Mouse (Mus musculus) hindbrain, embryonic 15.5 days (tissue): ENCODE results near the gene Rcn3. TPM values are rescaled to one million over a fixed set of nuclear protein-coding genes. Genes with fewer than 3 reads are reported as not detected.
"Not testable (repeated sequence)": the region's sequence is repeated elsewhere in the genome, so short reads cannot be mapped to it uniquely, and the experiment has no call there.

Experiments
- ATAC-seq: fragments of 200-750 bp; cut with Nextera tagmentation; 2 replicates; pipeline ENCODE4 v1.8.0; 2017; ENCODE audit warnings: low read depth, moderate number of reproducible peaks, moderate TSS enrichment; ENCODE audit not compliant: low FRiP score
- H3K27ac ChIP-seq: fragments of 300-500 bp; sonication (generic); replicated peaks from 2 replicates; pipeline ENCODE4 v1.5.1; 2015; ENCODE audit warnings: mild to moderate bottlenecking, inconsistent platforms
- H3K27me3 ChIP-seq: fragments of 300-500 bp; sonication (generic); 2 replicates; pipeline ENCODE4 v1.6.1; 2015; ENCODE audit warnings: control low read depth, inconsistent platforms
- H3K36me3 ChIP-seq: fragments of 300-500 bp; sonication (generic); 2 replicates; pipeline ENCODE4 v1.6.1; 2015; ENCODE audit warnings: control low read depth, inconsistent platforms
- H3K4me1 ChIP-seq: fragments of 300-500 bp; sonication (generic); replicated peaks from 2 replicates; pipeline ENCODE4 v1.6.1; 2015; ENCODE audit warnings: control low read depth, inconsistent platforms
- H3K4me2 ChIP-seq: fragments of 300-500 bp; sonication (generic); 2 replicates; pipeline ENCODE4 v1.6.1; 2015; ENCODE audit warnings: moderate library complexity, mild to moderate bottlenecking, inconsistent platforms
- H3K4me3 ChIP-seq: fragments of 300-500 bp; sonication (generic); 2 replicates; pipeline ENCODE4 v1.5.1; 2015; ENCODE audit warnings: mild to moderate bottlenecking, inconsistent platforms
- H3K9ac ChIP-seq: fragments of 300-500 bp; sonication (generic); 2 replicates; pipeline ENCODE4 v1.6.1; 2015; ENCODE audit warnings: inconsistent platforms
- H3K9me3 ChIP-seq: fragments of 300-500 bp; sonication (generic); 2 replicates; pipeline ENCODE4 v1.6.1; 2016; ENCODE audit warnings: control low read depth, inconsistent platforms
- WGBS: fragments of 180-500 bp; shearing (Covaris S2); methylation state at CpG from one replicate; pipeline ENCODE4 v1.1.7; 2015; 5-methylcytosine and 5-hydroxymethylcytosine counted together
- polyA plus RNA-seq: library from polyadenylated mRNA; unstranded; fragments of >200 nt; fragmentation: Nextera tagmentation; extraction: Ambion mirVana; gene quantifications from 2 replicates; pipeline ENCODE4 v1.2.1, GENCODE M21; 2015

Gene Rcn3
- polyA plus RNA-seq, 1 experiment from 2014 or later, result 71.7 TPM

DNA sequence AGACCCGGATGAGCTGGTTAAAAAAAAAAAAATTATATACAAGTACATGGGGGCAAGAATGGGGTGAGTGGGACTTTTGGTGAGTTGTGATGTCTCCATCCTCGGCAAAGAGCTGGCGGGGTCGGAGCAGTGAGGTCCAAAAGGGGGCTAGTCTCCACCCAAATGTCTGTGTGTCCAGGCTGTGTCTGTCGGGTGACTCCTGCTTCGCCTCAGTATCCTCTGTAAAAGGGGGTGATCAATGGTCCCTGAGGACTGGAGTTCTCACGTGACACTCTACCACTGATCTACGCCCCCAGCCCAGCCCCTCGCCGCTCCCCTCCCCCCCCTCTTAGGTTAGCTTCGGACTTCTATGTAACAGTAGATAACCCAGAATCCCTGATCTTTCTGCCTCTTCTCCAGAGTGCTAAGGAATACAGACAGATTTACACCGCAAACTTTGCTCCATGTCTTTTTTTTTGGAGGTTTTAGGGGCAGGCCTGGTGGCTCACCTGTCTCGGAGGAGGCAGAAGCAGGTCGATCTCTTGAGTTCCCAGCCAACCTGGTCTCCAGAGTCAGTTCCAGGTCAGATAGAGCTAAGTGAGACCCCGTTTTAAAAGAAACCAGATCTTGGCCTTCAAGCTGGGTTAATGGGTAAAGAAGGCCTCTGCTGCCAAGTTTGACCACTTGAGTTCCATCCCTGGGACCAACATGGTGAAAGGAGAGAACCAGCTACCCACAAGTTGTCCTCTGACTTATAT lies 37.9 kb upstream of the Rcn3 start:
- Histone ChIP-seq H3K36me3 (peaks cover 25% of the 10 kb centered on the region), H3K27ac (peak overlapping the region; percentile 94), H3K9me3 (no peaks in the 10 kb centered on the region), H3K4me1 (peaks cover 35% of the 10 kb centered on the region), H3K4me3 (peak overlapping the region; percentile 70), H3K9ac (peak overlapping the region; percentile 51; the same call in 1 of the 2 replicates), H3K4me2 (peak overlapping the region; percentile 70), H3K27me3 (0 out of 2 replicates have a peak, but pooled peaks cover 4% of the 10 kb centered on the region)
- WGBS, result 46% methylated on average over 15 of the region's 15 CpGs
- ATAC-seq, result no peak

DNA sequence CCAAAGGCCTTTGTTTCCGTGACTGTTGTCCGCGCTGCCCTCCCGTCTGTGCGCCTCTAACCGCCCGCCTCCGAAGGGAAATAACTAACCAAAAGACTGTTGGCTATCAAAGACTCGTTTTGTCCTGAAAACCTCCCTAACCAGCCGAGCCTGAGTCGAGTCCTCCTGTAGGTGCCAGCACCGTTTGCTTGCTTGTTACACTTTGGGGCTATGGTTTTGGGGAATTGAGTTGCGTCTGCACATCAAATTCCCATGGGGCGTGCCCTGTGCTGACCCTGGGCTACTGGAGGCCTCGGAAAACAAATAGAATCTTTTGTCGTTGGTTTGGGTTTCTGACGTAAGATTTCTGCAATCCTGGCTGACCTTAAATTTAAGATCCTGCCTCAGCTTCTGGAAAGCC lies 37.3 kb upstream of the Rcn3 start:
- Histone ChIP-seq H3K4me3 (peak overlapping the region; percentile 70), H3K36me3 (peaks cover 25% of the 10 kb centered on the region), H3K9ac (peak overlapping the region; percentile 51), H3K27ac (peak overlapping the region; percentile 94), H3K4me2 (peak overlapping the region; percentile 70), H3K27me3 (0 out of 2 replicates have a peak, but pooled peaks cover under 1% of the 10 kb centered on the region), H3K9me3 (no peaks in the 10 kb centered on the region), H3K4me1 (peaks cover 40% of the 10 kb centered on the region)
- no peak for ATAC-seq
- WGBS, result under 1% methylated on average over 17 of the region's 17 CpGs

DNA sequence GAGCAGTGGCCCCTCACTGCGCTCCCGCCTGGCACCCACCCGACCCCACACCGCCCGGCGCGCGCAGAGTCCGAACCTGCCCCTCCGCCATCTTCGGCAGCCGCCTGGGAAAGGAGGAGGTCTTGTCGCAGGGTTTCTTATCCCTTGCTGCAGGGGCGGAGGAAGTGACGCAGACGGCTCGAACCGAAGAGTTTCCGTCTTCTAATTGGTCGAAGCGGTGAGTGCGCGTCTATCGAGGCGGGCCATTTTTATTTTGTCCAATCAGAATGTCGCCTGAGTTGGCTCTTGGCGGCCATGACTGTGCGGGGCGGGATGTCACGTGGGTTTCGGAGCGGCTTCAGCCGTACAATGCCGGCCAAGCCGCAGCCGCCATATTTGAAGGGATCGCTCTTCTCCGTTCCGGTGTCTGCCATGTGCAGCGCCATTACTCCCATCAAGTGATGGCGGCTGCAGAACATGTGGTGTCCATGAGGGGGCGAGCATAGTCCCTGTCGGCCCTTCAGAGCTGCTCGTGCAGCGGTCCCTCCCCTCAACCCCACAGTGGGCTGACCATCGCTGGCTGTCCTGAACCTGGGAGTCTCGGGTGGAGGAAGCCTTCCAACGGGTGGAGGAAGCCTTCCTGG lies 36.7 kb upstream of the Rcn3 start, which contains the start of gene Rpl13a:
Gene Rpl13a, minus strand, starts transcription at position 138 of the 623 bp plus-strand sequence.
- Histone ChIP-seq H3K9me3 (no peaks in the 10 kb centered on the region), H3K27ac (peak within 1 kb of the TSS; percentile 94), H3K27me3 (no peaks in the 10 kb centered on the region), H3K9ac (peak within 1 kb of the TSS; percentile 91), H3K4me2 (peak within 1 kb of the TSS; percentile 79), H3K4me3 (peak within 1 kb of the TSS; percentile 70), H3K36me3 (peaks cover 25% of the 10 kb centered on the region), H3K4me1 (peaks cover 40% of the 10 kb centered on the region)
- peak; percentile 95 for ATAC-seq
- under 1% methylated on average over 48 of the region's 48 CpGs for WGBS

DNA sequence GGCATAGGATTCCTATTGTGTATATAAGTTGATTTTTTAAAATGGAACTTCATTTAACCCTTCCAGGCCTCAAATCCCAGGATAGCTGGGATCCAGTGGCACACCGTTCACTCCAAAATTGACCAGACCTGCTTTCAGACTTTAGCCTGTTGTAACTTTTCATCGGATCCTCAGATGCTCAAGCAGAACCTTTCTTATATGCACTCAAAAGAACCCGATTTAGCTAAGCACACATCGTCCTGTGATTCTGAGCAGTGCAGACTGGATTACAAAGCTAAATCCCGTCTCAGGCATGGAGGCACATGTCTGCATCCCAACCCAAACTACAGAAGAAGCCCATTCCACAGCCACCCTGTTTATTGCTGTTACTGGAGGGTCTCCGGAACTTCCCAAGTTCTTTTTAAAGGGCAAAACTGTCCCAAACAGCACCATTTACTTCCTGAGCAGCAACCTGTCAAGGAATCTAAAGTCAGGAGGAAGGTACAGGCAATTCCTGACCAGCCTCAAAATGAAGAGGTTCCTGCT lies 35.7 kb upstream of the Rcn3 start:
- WGBS, result under 1% methylated on average over 6 of the region's 6 CpGs

DNA sequence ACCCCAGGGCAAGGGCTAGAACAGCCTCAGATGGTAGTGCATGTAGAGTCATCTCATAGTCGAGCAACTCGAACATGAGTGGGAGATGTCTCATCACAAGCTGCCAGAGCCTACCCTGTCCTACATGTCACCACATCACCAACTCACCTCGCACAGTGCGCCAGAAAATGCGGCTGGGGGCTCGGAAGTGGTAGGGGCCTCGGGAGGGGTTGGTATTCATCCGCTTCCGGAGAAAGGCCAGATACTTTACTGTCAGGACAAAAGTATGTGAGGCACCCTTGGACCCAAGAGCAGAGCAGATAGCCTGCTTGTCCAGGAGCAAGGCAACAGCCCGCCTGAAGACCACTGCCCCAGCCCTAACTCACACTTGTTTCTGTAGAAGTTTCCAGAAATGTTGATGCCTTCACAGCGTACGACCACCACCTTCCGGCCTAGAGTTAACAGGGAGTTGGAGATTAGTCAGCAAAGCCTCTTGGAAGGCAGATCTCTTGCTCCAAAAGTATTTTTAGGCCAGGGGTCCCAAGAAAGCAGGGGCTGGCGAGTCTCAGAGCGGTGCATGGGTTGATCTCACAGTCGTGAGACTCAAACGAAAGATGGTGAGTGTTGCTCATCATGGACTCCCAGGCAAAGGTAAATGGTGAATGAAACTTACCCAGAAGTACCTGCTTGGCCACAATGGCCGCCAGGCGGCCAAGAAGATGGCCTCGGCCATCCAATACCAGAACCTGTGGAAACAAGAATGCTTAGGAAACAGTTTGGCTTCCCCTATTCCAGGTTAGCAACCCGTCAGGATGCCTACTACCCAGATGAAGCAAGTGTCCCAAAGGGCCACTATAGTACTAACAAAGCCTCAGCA lies 35.1 kb upstream of the Rcn3 start:
- Histone ChIP-seq H3K36me3 (peaks cover 37% of the 10 kb centered on the region), H3K4me1 (peaks cover 54% of the 10 kb centered on the region), H3K4me3 (peak overlapping the region; percentile 70), H3K27me3 (no peaks in the 10 kb centered on the region), H3K4me2 (peak overlapping the region; percentile 79), H3K9me3 (no peaks in the 10 kb centered on the region), H3K9ac (peak overlapping the region; percentile 91), H3K27ac (peak overlapping the region; percentile 84)
- ATAC-seq, result no peak
- 49% methylated on average over 21 of the region's 21 CpGs for WGBS

More for the DNA sequence above, 35.7 kb upstream of the Rcn3 start:
- H3K27ac ChIP-seq, result peak overlapping the region; percentile 84
- H3K9me3 ChIP-seq, result no peaks in the 10 kb centered on the region
- H3K9ac ChIP-seq, result peak overlapping the region; percentile 91
- H3K4me1 ChIP-seq, result peaks cover 48% of the 10 kb centered on the region
- H3K36me3 ChIP-seq, result peaks cover 30% of the 10 kb centered on the region
- peak overlapping the region; percentile 79 for H3K4me2 ChIP-seq
- no peaks in the 10 kb centered on the region for H3K27me3 ChIP-seq
- H3K4me3 ChIP-seq, result peak overlapping the region; percentile 70
- no peak for ATAC-seq

DNA sequence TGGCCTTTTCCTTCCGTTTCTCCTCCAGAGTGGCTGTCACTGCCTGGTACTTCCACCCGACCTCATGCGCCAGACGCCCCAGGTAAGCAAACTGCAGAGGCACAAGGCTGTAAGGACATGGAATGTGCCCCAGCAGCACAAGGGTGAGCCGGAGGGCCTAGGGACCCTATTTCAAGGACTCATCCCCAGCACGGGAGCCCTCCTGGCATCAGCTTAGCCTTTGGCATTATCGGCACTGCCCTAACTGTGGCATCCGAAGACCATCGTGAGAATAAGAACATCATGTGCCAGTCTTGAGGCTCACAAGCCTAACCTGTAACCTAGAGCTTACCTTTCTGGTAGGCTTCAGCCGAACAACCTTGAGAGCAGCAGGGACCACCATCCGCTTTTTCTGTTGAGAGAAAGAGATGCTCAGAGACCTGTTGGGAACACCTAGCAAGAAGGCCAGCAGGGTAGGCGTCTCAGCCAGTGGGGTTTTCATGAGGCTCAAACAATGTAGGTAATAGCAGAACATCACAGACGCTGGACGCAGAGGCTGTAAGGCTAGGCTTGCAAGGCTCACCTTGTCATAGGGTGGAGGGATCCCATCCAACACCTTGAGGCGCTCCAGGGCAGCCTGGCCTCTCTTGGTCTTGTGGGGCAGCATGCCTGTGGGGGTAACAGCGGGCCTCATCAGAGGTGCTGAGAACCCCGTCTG lies 34.3 kb upstream of the Rcn3 start:
- ATAC-seq, result no peak
- no peaks in the 10 kb centered on the region for H3K27me3 ChIP-seq
- peak overlapping the region; percentile 91; the same call in 1 of the 2 replicates for H3K9ac ChIP-seq
- H3K4me3 ChIP-seq, result peak overlapping the region; percentile 70
- 80% methylated on average over 17 of the region's 17 CpGs for WGBS
- peaks cover 44% of the 10 kb centered on the region for H3K36me3 ChIP-seq
- H3K9me3 ChIP-seq, result no peaks in the 10 kb centered on the region
- H3K4me2 ChIP-seq, result peak overlapping the region; percentile 79; the same call in 1 of the 2 replicates
- H3K27ac ChIP-seq, result peak overlapping the region; percentile 84
- peaks cover 62% of the 10 kb centered on the region for H3K4me1 ChIP-seq

DNA sequence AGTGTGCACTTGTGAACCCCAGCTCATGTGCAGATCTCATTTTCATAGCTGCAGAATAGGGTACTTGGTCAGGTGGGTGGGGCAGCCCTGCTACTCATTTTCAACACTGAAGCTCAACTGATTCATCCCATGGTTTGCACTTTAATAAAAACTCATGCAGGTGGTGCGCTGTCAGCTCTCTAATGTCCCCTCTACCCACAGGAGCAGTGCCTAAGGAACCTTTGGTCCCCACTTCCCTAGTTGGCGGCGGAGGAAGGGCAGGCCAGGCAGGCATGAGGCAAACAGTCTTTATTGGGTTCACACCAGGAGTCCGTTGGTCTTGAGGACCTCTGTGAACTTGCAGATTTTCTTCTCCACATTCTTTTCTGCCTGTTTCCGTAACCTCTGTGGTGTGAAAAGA lies 33.6 kb upstream of the Rcn3 start:
- H3K9ac ChIP-seq, H3K9me3 ChIP-seq, H3K4me3 ChIP-seq, H3K27me3 ChIP-seq, ATAC-seq: not testable (repeated sequence)
- H3K4me1 ChIP-seq, result peaks cover 64% of the 10 kb centered on the region
- H3K27ac ChIP-seq, result peak overlapping the region; percentile 84; the same call in 1 of the 2 replicates
- WGBS, result 66% methylated on average over 5 of the region's 5 CpGs
- H3K4me2 ChIP-seq, result 0 out of 2 replicates have a peak overlapping the region, but pooled peaks have one; percentile 80
- peaks cover 51% of the 10 kb centered on the region for H3K36me3 ChIP-seq

DNA sequence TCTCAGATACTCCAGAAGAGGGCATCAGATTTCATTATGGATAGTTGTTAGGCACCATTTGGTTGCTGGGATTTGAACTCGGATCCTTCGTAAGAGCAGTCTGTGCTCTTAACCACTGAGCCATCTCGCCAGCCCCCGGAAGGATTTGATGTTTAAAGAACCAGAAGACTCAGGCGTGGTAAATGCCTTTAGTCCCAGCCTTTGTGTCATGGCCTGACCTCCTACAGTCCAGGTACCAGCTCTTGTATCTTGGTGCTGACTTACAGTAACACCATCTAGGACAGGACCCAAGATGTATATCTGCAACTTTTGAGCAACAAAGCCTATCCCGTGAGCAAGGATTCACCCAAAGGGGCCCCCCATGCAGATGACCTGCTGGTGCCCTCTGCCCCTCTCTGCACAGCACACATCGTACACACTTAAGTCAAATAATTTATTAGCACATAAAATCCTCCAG lies 33.2 kb upstream of the Rcn3 start:
- Histone ChIP-seq H3K4me2 (peak overlapping the region; percentile 80), H3K4me1 (peaks cover 64% of the 10 kb centered on the region), H3K9ac (no peak overlapping the region), H3K9me3 (no peaks in the 10 kb centered on the region), H3K36me3 (peaks cover 55% of the 10 kb centered on the region), H3K4me3 (no peak overlapping the region), H3K27me3 (no peaks in the 10 kb centered on the region), H3K27ac (peak overlapping the region; percentile 84)
- ATAC-seq, result no peak
- 17% methylated on average over 7 of the region's 7 CpGs for WGBS

DNA sequence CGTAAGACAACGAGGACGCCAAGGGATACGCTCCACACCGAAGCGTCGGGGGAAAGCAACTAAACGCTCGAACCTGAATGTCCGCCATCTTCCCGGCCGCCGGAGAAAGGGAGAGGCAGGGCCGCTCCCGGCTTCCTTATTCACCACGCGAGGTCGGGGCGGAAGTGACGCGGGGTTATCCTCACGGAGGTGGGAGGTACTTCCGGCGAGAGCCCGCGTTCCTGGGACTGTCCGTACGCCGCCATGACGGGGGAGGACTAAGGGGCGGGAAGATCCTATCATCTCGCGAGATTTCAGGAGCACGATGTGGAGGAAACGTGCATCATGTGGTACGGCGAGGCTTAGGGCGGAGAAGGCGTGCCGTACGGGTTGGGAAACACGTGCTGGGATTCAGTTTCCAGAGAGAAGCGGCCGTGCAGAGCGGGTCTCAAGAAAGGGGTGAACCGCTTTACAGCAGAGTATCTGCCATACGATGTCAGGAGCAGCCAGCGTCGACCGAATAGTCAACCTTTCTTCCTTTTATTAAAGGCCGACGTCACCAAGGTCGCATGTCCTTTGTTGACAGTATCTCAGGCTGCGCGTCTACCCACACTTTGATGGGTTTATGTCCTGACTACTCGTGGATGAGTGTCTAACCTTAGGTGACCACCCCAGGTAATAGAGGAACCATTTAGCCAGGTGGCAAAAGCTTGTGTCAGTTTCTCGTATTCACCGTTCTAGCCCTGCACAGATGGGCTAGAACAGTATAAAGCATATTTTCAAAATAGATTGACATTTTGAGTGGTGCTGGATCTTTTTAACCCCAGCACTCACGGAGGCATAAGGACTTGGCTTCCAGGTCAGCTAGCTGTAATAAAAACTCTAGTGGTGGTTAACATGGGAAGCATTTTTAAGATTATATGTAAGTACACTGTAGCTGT lies 32.5 kb upstream of the Rcn3 start, which contains the start of gene Rps11:
Gene Rps11, minus strand, starts transcription at position 216 of the 920 bp plus-strand sequence.
- peaks cover 62% of the 10 kb centered on the region for H3K36me3 ChIP-seq
- peak within 1 kb of the TSS; percentile 76 for H3K4me3 ChIP-seq
- under 1% methylated on average over 59 of the region's 59 CpGs for WGBS
- H3K9ac ChIP-seq, result peak within 1 kb of the TSS; percentile 95
- peaks cover 60% of the 10 kb centered on the region for H3K4me1 ChIP-seq
- peak within 1 kb of the TSS; percentile 80 for H3K4me2 ChIP-seq
- H3K27me3 ChIP-seq, result no peaks in the 10 kb centered on the region
- H3K27ac ChIP-seq, result peak within 1 kb of the TSS; percentile 91
- no peaks in the 10 kb centered on the region for H3K9me3 ChIP-seq
- peak; percentile 88 for ATAC-seq

DNA sequence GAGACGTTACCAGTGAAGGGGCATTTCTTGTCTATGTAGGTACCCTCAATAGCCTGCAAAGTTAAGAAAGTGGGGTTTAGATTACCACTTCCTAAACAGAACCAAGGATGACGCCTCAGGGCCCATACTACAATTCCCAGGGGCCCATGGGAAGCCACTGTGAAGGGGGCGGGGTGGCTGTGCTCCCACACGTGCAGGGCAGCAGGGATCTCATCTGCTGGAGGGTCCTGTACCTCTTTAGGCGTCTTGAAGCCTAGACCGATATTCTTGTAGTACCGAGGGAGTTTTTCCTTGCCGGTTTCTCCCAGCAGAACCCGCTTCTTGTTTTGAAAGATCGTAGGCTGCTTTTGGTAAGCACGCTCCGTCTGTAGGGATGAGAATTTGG lies 31.2 kb upstream of the Rcn3 start:
- H3K9me3 ChIP-seq, result no peaks in the 10 kb centered on the region
- peaks cover 55% of the 10 kb centered on the region for H3K4me1 ChIP-seq
- 26% methylated on average over 12 of the region's 12 CpGs for WGBS
- H3K36me3 ChIP-seq, result peaks cover 67% of the 10 kb centered on the region
- H3K9ac ChIP-seq, result peak overlapping the region; percentile 95
- H3K27ac ChIP-seq, result peak overlapping the region; percentile 91
- ATAC-seq, result no peak
- peak overlapping the region; percentile 76 for H3K4me3 ChIP-seq
- no peaks in the 10 kb centered on the region for H3K27me3 ChIP-seq
- H3K4me2 ChIP-seq, result peak overlapping the region; percentile 80
